Mouse (Mus musculus) heart, embryonic 14.5 days (tissue): Measurements from ENCODE around the gene Nkx6-1. TPM values are rescaled to one million over a fixed set of nuclear protein-coding genes. Genes with fewer than 3 reads are reported as not detected.

Source experiments
- ATAC-seq: fragments of 200-750 bp; cut with Nextera tagmentation; 2 replicates; pipeline ENCODE4 v1.8.0; 2017; ENCODE audit warnings: low read depth, moderate TSS enrichment; ENCODE audit not compliant: insufficient number of reproducible peaks, insufficient read depth, low FRiP score
- H3K27ac ChIP-seq, 2 experiments: fragments of 200-500 bp in 1 of 2; fragments of 300-500 bp in 1 of 2; sonication (generic) in 1 of 2; replicated peaks in 1 of 2; 2 replicates each; pipeline ENCODE4 v1.5.1; 2012 to 2014; ENCODE audit warnings: low read depth in 2 of 2, low read length in 2 of 2, control low read depth in 1 of 2, mild to moderate bottlenecking in 1 of 2, mixed read lengths in 1 of 2; ENCODE audit not compliant: control insufficient read depth in 1 of 2, insufficient read depth in 1 of 2
- H3K27me3 ChIP-seq: fragments of 300-500 bp; sonication (generic); 2 replicates; pipeline ENCODE4 v1.6.1; 2014; ENCODE audit warnings: mild to moderate bottlenecking, low read length, control low read depth; ENCODE audit not compliant: control insufficient read depth, insufficient read depth
- H3K36me3 ChIP-seq: fragments of 300-500 bp; sonication (generic); 2 replicates; pipeline ENCODE4 v1.6.1; 2014; ENCODE audit warnings: mild to moderate bottlenecking, control low read depth, low read length, mixed read lengths; ENCODE audit not compliant: control insufficient read depth, insufficient read depth
- H3K4me1 ChIP-seq, 2 experiments: fragments of 200-500 bp in 1 of 2; fragments of 300-500 bp in 1 of 2; sonication (generic) in 1 of 2; 2 replicates each; pipeline ENCODE4 v1.6.1; 2012 to 2014; ENCODE audit warnings: low read length in 2 of 2, control low read depth in 1 of 2, mixed read lengths in 1 of 2; ENCODE audit not compliant: control insufficient read depth in 2 of 2, insufficient read depth in 2 of 2
- H3K4me2 ChIP-seq: fragments of 300-500 bp; sonication (generic); 2 replicates; pipeline ENCODE4 v1.6.1; 2014; ENCODE audit warnings: mild to moderate bottlenecking, low read length
- H3K4me3 ChIP-seq, 2 experiments: fragments of 200-500 bp in 1 of 2; fragments of 300-500 bp in 1 of 2; sonication (generic) in 1 of 2; 2 replicates each; pipeline ENCODE4 v1.5.1; 2012 to 2014; ENCODE audit warnings: low read length in 2 of 2, mild to moderate bottlenecking in 2 of 2, control low read depth in 1 of 2, low read depth in 1 of 2, moderate library complexity in 1 of 2; ENCODE audit not compliant: control insufficient read depth in 1 of 2, insufficient read depth in 1 of 2
- H3K9ac ChIP-seq: fragments of 300-500 bp; sonication (generic); 2 replicates; pipeline ENCODE4 v1.6.1; 2014; ENCODE audit warnings: mild to moderate bottlenecking, low read length
- H3K9me3 ChIP-seq: fragments of 300-500 bp; sonication (generic); 2 replicates; pipeline ENCODE4 v1.6.1; 2016; ENCODE audit warnings: low read length, control low read depth; ENCODE audit not compliant: control insufficient read depth
- WGBS: fragments of 180-500 bp; shearing (Covaris S2); extraction: QIAGEN DNeasy Blood & Tissue Kit; methylation state at CpG from one replicate; pipeline ENCODE4 v1.1.7; 2014; 5-methylcytosine and 5-hydroxymethylcytosine counted together
- polyA plus RNA-seq: library from polyadenylated mRNA; unstranded; fragments of >200 nt; fragmentation: Nextera tagmentation; extraction: Ambion mirVana; gene quantifications from 2 replicates; pipeline ENCODE4 v1.2.1, GENCODE M21; 2014

Nkx6-1 gene
- polyA plus RNA-seq, 1 experiment from 2014 or later: 0.05 TPM

- Histone ChIP-seq H3K4me2 (no peak overlapping the region; the same call in 1 of the 2 replicates), H3K27ac (no peak overlapping the region), H3K27me3 (peaks cover 95% of the 10 kb centered on the region), H3K9me3 (no peaks in the 10 kb centered on the region), H3K4me1 (peaks cover 0 to 7% of the 10 kb centered on the region in 2 experiments; a peak in 3 of 4 replicates), H3K9ac (no peak overlapping the region), H3K4me3 (no peak overlapping the region), H3K36me3 (no peaks in the 10 kb centered on the region)
- no peak for ATAC-seq
- under 1% methylated on average over 23 of the region's 23 CpGs for WGBS
These were observed 5.9 kb downstream of the Nkx6-1 start for GRCm38 (mm10) chr5:101658984-101659290.

DNA sequence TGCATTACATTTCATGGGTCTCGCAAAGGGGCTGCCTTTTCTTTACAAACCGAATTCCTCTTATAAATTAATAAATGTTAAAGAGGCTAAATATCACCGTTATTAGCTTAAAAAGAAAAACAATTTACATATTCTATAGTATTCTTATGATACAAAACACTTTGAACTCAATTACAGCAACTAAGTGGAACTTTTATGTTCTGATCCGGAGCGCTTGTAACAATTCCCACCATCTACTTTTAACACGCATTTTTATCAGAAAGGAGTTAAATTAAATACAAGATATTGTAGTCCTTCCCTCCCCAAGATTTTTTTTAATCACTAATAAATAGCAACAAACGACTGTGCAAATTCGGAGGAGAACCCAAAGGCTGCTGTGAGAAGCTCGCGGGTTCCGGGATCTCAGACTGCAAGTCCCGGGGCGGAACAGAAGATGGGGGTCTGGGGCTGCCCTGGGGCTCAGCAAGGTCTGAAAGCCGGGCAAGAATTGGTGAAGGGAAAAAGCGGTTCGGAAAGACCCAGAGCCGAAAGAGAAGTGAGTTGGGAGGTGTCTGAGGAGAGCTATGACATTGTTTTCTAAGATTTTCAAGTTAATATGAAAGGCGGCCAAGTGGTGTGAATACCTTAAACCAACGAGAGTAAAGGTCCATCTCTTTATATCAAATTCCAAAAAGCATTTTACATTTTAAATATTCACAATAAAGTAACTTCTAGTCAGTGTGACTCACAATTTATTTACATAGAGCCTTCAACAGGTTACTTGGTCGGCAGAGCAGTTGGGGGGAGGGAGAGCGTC lies 6.4 kb downstream of the Nkx6-1 start:
- peaks cover 0 to 2% of the 10 kb centered on the region in 2 experiments; a peak in 3 of 4 replicates for H3K4me1 ChIP-seq
- H3K9ac ChIP-seq: no peak overlapping the region
- no peaks in the 10 kb centered on the region for H3K9me3 ChIP-seq
- no peak overlapping the region for H3K27ac ChIP-seq
- peaks cover 95% of the 10 kb centered on the region for H3K27me3 ChIP-seq
- H3K4me2 ChIP-seq: no peak overlapping the region
- no peak overlapping the region for H3K4me3 ChIP-seq
- WGBS: 2% methylated on average over 21 of the region's 21 CpGs
- H3K36me3 ChIP-seq: no peaks in the 10 kb centered on the region
- ATAC-seq: no peak

- Histone ChIP-seq H3K4me3 (no peak overlapping the region), H3K4me1 (no peaks in the 10 kb centered on the region; a peak in 1 of 4 replicates), H3K4me2 (no peak overlapping the region), H3K9me3 (no peaks in the 10 kb centered on the region), H3K27me3 (peaks cover 94% of the 10 kb centered on the region), H3K27ac (no peak overlapping the region), H3K36me3 (no peaks in the 10 kb centered on the region), H3K9ac (no peak overlapping the region)
- under 1% methylated on average over 10 of the region's 10 CpGs for whole genome bisulfite sequencing
- no peak for ATAC-seq
These were observed 7.1 kb downstream of the Nkx6-1 start for GRCm38 (mm10) chr5:101657698-101658097.

DNA sequence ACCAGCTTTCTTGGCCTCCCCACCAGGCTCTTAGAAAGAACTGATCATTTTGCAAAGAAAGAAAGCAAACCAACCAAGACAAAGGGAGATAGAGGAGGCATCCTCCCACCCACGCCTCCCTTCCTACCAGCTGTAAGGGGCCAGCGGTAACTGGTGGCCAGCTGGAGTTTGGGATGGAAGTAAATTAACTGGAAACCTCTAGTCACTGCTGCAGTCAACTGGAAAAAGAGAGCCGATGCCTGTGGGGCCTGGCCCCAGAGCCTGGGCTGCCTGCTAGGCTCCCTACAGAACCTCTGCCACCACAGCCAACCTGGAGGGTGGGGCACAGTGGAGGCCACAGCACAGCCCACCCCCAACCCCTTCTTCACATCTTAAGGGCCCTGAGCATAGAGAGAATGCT lies 8.7 kb downstream of the Nkx6-1 start:
- Histone ChIP-seq H3K4me3 (no peak overlapping the region), H3K27ac (no peak overlapping the region), H3K4me2 (no peak overlapping the region), H3K4me1 (no peaks in the 10 kb centered on the region; a peak in 1 of 4 replicates), H3K36me3 (no peaks in the 10 kb centered on the region), H3K9me3 (0 out of 2 replicates have a peak, but pooled peaks cover 3% of the 10 kb centered on the region), H3K9ac (no peak overlapping the region), H3K27me3 (peaks cover 78% of the 10 kb centered on the region)
- no peak for ATAC-seq
- WGBS: 16% methylated on average over 3 of the region's 3 CpGs

GRCm38 (mm10) chr5:101655418-101655817 lies 9.4 kb downstream of the Nkx6-1 start:
- Histone ChIP-seq H3K27ac (no peak overlapping the region), H3K4me3 (no peak overlapping the region), H3K9ac (no peak overlapping the region), H3K36me3 (no peaks in the 10 kb centered on the region), H3K4me2 (no peak overlapping the region), H3K9me3 (0 out of 2 replicates have a peak, but pooled peaks cover 3% of the 10 kb centered on the region), H3K4me1 (no peaks in the 10 kb centered on the region; a peak in 1 of 4 replicates), H3K27me3 (peaks cover 71% of the 10 kb centered on the region)
- WGBS: 33% methylated on average over 7 of the region's 7 CpGs
- no peak for ATAC-seq

DNA sequence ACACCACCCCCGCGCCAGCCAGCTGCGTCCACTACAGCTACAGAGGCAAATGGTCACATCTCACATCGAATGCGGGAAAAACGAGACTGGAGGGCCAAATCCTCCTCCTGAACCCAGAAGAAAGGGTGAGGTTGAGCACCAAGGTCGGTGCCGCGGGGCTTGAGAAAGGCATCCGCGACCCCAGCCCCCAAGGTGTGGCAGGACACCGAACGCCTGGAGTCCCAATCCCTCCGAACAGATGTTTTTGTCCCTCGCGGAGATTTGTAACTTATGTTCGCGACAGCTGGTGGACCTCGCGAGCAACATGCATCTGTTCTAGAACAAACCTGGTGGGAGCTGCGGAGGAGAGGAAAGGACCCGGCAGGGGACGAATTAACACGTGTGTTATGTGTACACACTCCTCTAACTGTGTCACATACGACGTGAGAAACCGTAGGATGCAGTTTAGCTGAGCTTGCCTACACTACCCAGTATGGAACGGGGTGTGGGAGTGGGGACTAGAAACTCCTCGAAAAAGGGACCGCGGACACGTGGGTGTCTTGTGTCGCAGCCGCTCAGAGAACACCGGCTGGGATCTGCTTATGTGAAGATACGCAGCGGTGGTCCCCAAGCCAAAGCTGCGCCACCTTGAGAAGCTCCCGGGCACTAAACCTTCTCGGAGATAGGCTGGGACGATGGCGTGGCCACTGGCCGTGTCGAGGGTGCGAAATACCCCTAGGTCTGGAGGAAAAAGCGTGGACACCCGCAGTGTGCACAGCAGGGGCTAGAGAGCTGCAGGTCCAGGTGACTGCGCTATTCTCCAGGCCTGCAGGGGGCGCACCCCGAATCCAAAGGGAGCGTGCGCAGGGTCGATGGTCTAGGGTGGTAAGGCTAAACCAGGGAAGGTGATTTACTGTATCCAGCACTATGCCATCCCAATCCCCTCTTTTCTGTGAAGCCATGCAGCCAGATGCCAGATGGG lies 16.8 kb downstream of the Nkx6-1 start:
- 4% methylated on average over 53 of the region's 53 CpGs for WGBS
- H3K4me1 ChIP-seq: no peaks in the 10 kb centered on the region
- H3K27me3 ChIP-seq: peaks cover 63% of the 10 kb centered on the region
- ATAC-seq: peak; percentile 54; the same call in 1 of the 2 replicates
- 0 out of 2 replicates have a peak, but pooled peaks cover 3% of the 10 kb centered on the region for H3K9me3 ChIP-seq
- H3K4me2 ChIP-seq: peak overlapping the region; percentile 16; the same call in 1 of the 2 replicates
- H3K9ac ChIP-seq: no peak overlapping the region
- no peak overlapping the region; a peak in 1 of 4 replicates for H3K4me3 ChIP-seq
- no peaks in the 10 kb centered on the region for H3K36me3 ChIP-seq
- no peak overlapping the region for H3K27ac ChIP-seq

GRCm38 (mm10) chr5:101646961-101647575 lies 17.7 kb downstream of the Nkx6-1 start:
- no peak for ATAC-seq
- Histone ChIP-seq H3K4me3 (no peak overlapping the region), H3K27me3 (peaks cover 65% of the 10 kb centered on the region), H3K9ac (no peak overlapping the region), H3K36me3 (no peaks in the 10 kb centered on the region), H3K4me2 (no peak overlapping the region), H3K27ac (no peak overlapping the region), H3K4me1 (no peaks in the 10 kb centered on the region), H3K9me3 (0 out of 2 replicates have a peak, but pooled peaks cover 3% of the 10 kb centered on the region)
- WGBS: 38% methylated on average over 20 of the region's 20 CpGs
